Mouse (Mus musculus): ENCODE data around the gene G0s2. TPM values are rescaled to one million over a fixed set of nuclear protein-coding genes. Genes with fewer than 3 reads are reported as not detected.

G0s2 gene
- polyA plus RNA-seq, 1 experiment from 2014 or later = 269 TPM

GRCm38 (mm10) chr1:193225531-193225930 lies 47.5 kb downstream of the G0s2 start:
- Histone ChIP-seq H3K9ac (replicated peaks) (no peak overlapping the region), H3K4me1 (ENCODE audit: insufficient read depth) (peaks cover 12% of the 10 kb centered on the region), H3K27ac (ENCODE audit: low read depth) (no peak overlapping the region), H3K4me2 (ENCODE audit: low read depth, low read length) (no peak overlapping the region), H3K9me3 (ENCODE audit: low read length) (no peaks in the 10 kb centered on the region), H3K4me3 (ENCODE audit: low read depth, low read length) (no peak overlapping the region), H3K27me3 (ENCODE audit: insufficient read depth, low read length) (no peaks in the 10 kb centered on the region), H3K36me3 (replicated peaks; ENCODE audit: insufficient read depth, low read length) (peaks cover 22% of the 10 kb centered on the region; the same call in 1 of the 2 replicates)
- DNase-seq (no peak), ATAC-seq (no peak)
- WGBS (ENCODE audit: insufficient replicate concordance) = 63% methylated on average over 3 of the region's 3 CpGs
- TF ChIP-seq EP300 (IDR thresholded peaks at IDR 0.05; ENCODE audit: low read depth) = no peak
- no peak for TF ChIP-seq CTCF (IDR thresholded peaks at IDR 0.05; ENCODE audit: low read depth)

Other genes starting within 250 kb of the G0s2 start
- 1.6 and 1.8 TPM in 2 replicates for gene Syt14, start 237.4 kb downstream of the G0s2 start, polyA plus RNA-seq (2015; fragmentation: Nextera tagmentation; extraction: Ambion mirVana)
- gene Diexf, start 142.9 kb downstream of the G0s2 start, polyA plus RNA-seq (2015; fragmentation: Nextera tagmentation; extraction: Ambion mirVana) = 1.5 and 1.9 TPM in 2 replicates
- gene Irf6, start 120.1 kb downstream of the G0s2 start, polyA plus RNA-seq (2015; fragmentation: Nextera tagmentation; extraction: Ambion mirVana) = 6.5 and 9.7 TPM in 2 replicates
- 4.8 and 6.2 TPM in 2 replicates for gene A130010J15Rik, start 105.2 kb downstream of the G0s2 start, polyA plus RNA-seq (2015; fragmentation: Nextera tagmentation; extraction: Ambion mirVana)
- gene Traf3ip3, start 71.5 kb downstream of the G0s2 start, polyA plus RNA-seq (2015; fragmentation: Nextera tagmentation; extraction: Ambion mirVana) = 8.3 and 9.1 TPM in 2 replicates
- gene Lamb3, start 65.5 kb downstream of the G0s2 start, polyA plus RNA-seq (2015; fragmentation: Nextera tagmentation; extraction: Ambion mirVana) = 1.3 and 1.5 TPM in 2 replicates
- 252 and 257 TPM in 2 replicates for gene Hsd11b1, start 9.1 kb downstream of the G0s2 start, polyA plus RNA-seq (2015; fragmentation: Nextera tagmentation; extraction: Ambion mirVana)
- gene Camk1g, start 97.1 kb upstream of the G0s2 start, polyA plus RNA-seq (2015; fragmentation: Nextera tagmentation; extraction: Ambion mirVana) = 0.15 and 0.24 TPM in 2 replicates